Mouse (Mus musculus) embryonic facial prominence, embryonic 10.5 days (tissue): ENCODE measurements around the gene Il12rb2. TPM values are rescaled to one million over a fixed set of nuclear protein-coding genes. Genes with fewer than 3 reads are reported as not detected.

ENCODE experiments used
- DNase-seq: peaks from one replicate; pipeline ENCODE4 v3.0.0-alpha.2; 2017; ENCODE audit warnings: low spot score
- H3K27ac ChIP-seq: fragments of 300-500 bp; sonication (generic); replicated peaks from 2 replicates; pipeline ENCODE4 v1.5.1; 2016; ENCODE audit warnings: mild to moderate bottlenecking
- H3K27me3 ChIP-seq: fragments of 300-500 bp; sonication (generic); replicated peaks from 2 replicates; pipeline ENCODE4 v1.6.1; 2016; ENCODE audit warnings: low read depth, mild to moderate bottlenecking; ENCODE audit not compliant: poor library complexity, severe bottlenecking
- H3K36me3 ChIP-seq: fragments of 300-500 bp; sonication (generic); replicated peaks from 2 replicates; pipeline ENCODE4 v1.6.1; 2016; ENCODE audit warnings: mild to moderate bottlenecking, moderate library complexity
- H3K4me1 ChIP-seq: fragments of 300-500 bp; sonication (generic); 2 replicates; pipeline ENCODE4 v1.6.1; 2016
- H3K4me3 ChIP-seq: fragments of 300-500 bp; sonication (generic); 2 replicates; pipeline ENCODE4 v1.5.1; 2016; ENCODE audit warnings: mild to moderate bottlenecking, moderate library complexity
- H3K9me3 ChIP-seq: fragments of 300-500 bp; sonication (generic); 2 replicates; pipeline ENCODE4 v1.6.1; 2016; ENCODE audit warnings: mild to moderate bottlenecking
- WGBS: fragments of 180-500 bp; shearing (Covaris S2); methylation state at CpG from one replicate; pipeline ENCODE4 v1.1.7; 2016; 5-methylcytosine and 5-hydroxymethylcytosine counted together
- polyA plus RNA-seq: library from polyadenylated mRNA; unstranded; fragments of >200 nt; fragmentation: Nextera tagmentation; extraction: Ambion mirVana; gene quantifications from 2 replicates; pipeline ENCODE4 v1.2.1, GENCODE M21; 2016

Gene Il12rb2
- 0.08 and 0.12 TPM in 2 replicates for polyA plus RNA-seq

DNA sequence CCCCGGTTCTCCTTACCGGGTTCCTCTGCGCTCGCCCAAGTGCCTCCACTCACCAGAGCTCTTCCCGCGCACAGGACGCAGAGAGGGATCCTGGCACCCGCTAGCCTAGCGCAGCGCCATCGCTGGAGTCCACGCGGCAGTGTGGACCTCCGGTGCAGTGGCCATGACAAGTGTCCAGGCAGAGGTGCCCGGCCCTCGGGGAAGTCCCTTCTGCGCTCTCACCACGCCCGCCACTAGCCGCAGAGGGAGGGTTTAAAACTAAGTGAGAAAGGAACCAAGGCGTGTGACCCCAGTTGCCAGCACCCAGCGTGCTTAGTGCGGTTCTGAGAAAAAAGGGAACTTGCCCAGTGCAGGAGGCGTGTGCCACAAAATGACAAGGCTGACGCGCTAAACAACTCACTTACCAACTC, at the start of gene Il12rb2:
Il12rb2 (minus strand) TSS at position 207 of the 410 bp plus-strand sequence.
- peak; percentile 25 for DNase-seq
- no peak within 1 kb of the TSS for H3K27ac ChIP-seq
- H3K4me1 ChIP-seq, result peaks cover 5% of the 10 kb centered on the region
- no peaks in the 10 kb centered on the region for H3K9me3 ChIP-seq
- peaks cover 25% of the 10 kb centered on the region for H3K27me3 ChIP-seq
- WGBS, result 2% methylated on average over 26 of the region's 26 CpGs
- no peaks in the 10 kb centered on the region for H3K36me3 ChIP-seq
- H3K4me3 ChIP-seq, result peak within 1 kb of the TSS; percentile 50

DNA sequence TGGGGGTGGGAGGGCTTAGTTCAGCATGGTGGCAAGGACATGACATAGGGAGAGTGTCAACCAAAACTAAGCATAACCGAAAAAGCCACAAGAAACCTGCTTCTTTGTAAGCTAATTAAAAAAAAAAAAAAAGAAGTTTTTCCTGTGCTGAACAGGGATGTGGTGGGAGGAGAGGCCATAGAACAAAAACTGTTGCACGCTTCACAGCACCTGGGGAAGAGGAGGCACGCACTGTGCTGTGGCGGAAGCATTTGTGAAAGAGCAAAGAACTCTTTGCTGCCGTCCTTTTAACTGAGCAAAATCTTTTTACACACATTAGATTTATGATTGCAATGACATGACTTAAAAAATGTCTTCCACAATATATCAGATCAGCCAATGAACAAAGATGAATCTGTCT, 45.8 kb upstream of the Il12rb2 start:
- H3K36me3 ChIP-seq, result no peaks in the 10 kb centered on the region
- H3K9me3 ChIP-seq, result no peaks in the 10 kb centered on the region
- H3K4me1 ChIP-seq, result no peaks in the 10 kb centered on the region
- H3K27ac ChIP-seq, result no peak overlapping the region
- H3K27me3 ChIP-seq, result no peaks in the 10 kb centered on the region
- WGBS, result 82% methylated on average over 5 of the region's 5 CpGs
- no peak for DNase-seq
- no peak overlapping the region for H3K4me3 ChIP-seq

DNA sequence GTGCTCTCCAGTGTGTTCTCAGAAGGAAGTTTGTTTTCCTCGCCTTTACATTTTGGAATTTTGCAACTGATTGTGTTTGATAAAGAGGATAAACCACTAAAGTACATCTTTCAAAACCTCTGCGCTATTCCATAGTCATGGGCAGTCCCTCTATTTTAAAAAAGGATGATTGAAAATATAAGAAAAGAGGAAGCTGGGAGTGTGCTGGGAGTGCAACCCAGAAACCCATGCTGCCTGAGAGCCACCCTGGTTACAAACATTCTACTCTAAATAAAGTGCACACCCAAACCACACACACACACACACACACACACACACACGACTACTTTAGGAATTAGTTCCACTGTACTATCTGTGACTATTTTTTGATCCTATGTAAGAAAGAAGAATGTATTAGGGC, 40.6 kb upstream of the Il12rb2 start:
- 91% methylated on average over 3 of the region's 3 CpGs for WGBS
- DNase-seq, result no peak
- no peaks in the 10 kb centered on the region for H3K27me3 ChIP-seq
- H3K4me1 ChIP-seq, result no peaks in the 10 kb centered on the region
- no peaks in the 10 kb centered on the region for H3K36me3 ChIP-seq
- no peak overlapping the region for H3K27ac ChIP-seq
- no peak overlapping the region for H3K4me3 ChIP-seq
- no peaks in the 10 kb centered on the region for H3K9me3 ChIP-seq

DNA sequence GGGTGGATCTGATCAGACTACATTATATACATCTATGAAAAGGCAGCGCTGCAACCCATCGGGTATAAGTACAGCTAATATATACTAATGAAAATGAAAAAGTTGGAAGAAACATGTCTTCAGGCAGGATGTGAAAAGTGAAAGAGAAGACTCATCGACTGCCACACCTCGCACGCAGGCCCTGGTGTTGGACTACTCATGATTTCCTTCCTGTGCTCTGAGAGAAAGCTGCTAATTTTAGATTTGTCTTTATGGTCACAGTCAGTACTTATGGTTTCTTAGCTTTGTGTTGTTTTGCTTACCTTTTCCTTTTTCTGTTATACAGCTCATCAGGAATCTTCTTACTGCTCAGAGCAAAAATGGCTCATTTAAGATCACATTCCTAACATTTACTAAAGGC, 39.3 kb upstream of the Il12rb2 start:
- no peak overlapping the region for H3K4me3 ChIP-seq
- H3K36me3 ChIP-seq, result no peaks in the 10 kb centered on the region
- H3K9me3 ChIP-seq, result no peaks in the 10 kb centered on the region
- no peaks in the 10 kb centered on the region for H3K4me1 ChIP-seq
- H3K27ac ChIP-seq, result no peak overlapping the region
- DNase-seq, result no peak
- WGBS, result 93% methylated on average over 5 of the region's 5 CpGs
- no peaks in the 10 kb centered on the region for H3K27me3 ChIP-seq

DNA sequence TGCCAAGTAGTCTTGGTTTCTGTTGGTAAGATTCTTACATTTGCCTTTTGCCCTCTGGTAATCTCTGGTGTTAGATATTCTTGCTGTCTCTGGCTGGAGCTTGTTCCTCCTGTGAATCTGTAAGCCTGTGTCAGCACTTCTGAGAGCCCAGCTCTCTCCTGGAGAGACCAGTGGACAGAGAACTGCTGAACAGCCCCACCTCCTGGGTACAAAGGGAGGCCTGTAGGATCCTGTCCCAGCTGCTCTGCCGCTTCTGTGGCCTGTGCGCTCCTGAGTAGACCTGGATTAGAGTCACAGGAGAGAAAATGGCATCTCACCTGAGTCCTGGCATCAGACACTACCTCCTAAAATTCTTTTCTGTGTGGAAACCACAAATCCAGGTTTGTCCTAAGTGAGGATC, 37.4 kb upstream of the Il12rb2 start:
- WGBS, result 64% methylated on average over 2 of the region's 2 CpGs

DNA sequence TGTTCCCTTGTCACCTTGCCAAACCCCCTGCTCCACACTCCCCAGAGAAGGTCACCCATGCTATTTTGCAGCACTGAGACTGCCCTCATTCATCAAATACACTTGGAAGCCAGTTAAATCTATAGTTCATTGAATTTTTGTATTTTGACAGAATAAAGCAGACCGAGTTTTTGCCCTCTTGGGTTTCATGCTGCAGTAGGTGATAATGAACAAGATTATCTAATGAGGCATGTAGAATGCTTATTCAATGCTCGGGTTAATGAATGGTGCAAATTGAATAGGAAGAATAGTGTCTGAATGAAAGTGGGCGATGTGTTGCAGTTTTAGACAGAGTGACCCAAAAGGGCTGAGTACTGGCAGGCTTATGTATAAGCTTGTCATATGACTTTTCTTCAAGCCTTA, 29.3 kb upstream of the Il12rb2 start:
- no peak for DNase-seq
- no peaks in the 10 kb centered on the region for H3K27me3 ChIP-seq
- H3K4me1 ChIP-seq, result no peaks in the 10 kb centered on the region
- H3K9me3 ChIP-seq, result no peaks in the 10 kb centered on the region
- WGBS, result 73% methylated on average over 3 of the region's 3 CpGs
- no peaks in the 10 kb centered on the region for H3K36me3 ChIP-seq
- H3K27ac ChIP-seq, result no peak overlapping the region
- H3K4me3 ChIP-seq, result no peak overlapping the region

More for the DNA sequence above, 37.4 kb upstream of the Il12rb2 start:
- Histone ChIP-seq H3K36me3 (no peaks in the 10 kb centered on the region), H3K4me3 (no peak overlapping the region), H3K9me3 (no peaks in the 10 kb centered on the region), H3K4me1 (no peaks in the 10 kb centered on the region), H3K27ac (no peak overlapping the region), H3K27me3 (no peaks in the 10 kb centered on the region)
- no peak for DNase-seq

DNA sequence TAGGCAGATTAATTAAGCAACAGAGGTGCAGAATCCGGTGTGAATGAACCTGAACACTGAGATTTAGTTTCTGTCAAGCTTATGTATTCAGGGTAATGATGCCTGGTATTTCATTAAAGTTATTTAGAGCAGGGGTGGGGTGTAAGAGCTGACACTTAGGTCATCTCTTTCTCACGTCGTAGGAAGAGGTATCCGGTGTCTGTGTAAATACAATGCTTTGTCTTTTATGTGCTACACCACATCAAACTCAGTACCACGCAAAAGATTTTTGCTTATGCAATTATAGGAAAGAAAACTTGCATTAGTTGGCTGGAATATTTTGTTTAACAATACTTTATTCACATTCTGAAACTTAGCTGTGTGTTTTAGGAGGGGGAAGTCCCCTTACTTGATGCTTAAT, 23.6 kb upstream of the Il12rb2 start:
- 79% methylated on average over 5 of the region's 5 CpGs for WGBS
- no peak for DNase-seq
- no peak overlapping the region for H3K4me3 ChIP-seq
- H3K27ac ChIP-seq, result no peak overlapping the region
- H3K9me3 ChIP-seq, result no peaks in the 10 kb centered on the region
- H3K4me1 ChIP-seq, result no peaks in the 10 kb centered on the region
- no peaks in the 10 kb centered on the region for H3K36me3 ChIP-seq
- H3K27me3 ChIP-seq, result no peaks in the 10 kb centered on the region

DNA sequence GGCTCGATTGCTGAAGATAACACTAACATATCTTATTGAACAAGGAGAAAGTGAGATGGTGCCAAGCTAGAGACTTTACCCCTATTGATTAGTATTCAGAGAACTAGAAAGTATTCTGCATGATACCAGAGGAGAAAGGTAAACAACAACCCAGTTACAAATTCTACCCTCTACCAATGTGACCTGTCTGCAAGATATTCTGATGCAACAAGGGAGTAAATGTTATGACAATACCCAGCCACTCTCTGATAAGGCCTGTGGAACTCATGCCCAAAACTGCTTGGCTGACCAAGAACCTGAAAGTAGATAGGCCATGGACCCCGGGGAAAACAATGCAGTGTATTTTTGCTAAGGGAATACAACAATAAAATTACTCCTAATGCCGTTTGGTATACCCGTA, 10.2 kb downstream of the Il12rb2 start:
- 91% methylated on average over 4 of the region's 4 CpGs for WGBS
- H3K36me3 ChIP-seq, result no peaks in the 10 kb centered on the region
- H3K27me3 ChIP-seq, result no peaks in the 10 kb centered on the region
- H3K4me3 ChIP-seq, result no peak overlapping the region
- DNase-seq, result no peak
- H3K9me3 ChIP-seq, result no peaks in the 10 kb centered on the region
- H3K4me1 ChIP-seq, result no peaks in the 10 kb centered on the region
- no peak overlapping the region for H3K27ac ChIP-seq

DNA sequence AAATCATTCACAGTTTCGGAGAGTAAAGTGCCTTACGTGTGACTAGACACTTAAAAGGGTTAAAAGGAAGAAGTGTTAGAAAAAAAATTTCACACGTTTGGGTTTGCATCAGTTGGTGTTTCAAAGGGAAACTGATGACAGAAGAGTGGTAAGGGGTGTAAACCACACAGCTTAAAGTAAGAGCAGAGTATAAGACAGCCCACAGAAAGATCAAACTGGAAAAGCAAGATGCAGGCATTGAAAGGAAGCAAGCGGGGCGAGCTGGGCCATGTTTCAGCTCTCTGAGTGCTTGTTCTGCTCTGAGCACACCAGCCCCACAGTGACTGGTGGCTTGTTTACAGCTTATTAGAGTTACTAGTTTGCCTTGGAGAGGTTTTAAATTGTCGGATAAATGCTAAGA, 27.9 kb downstream of the Il12rb2 start:
- WGBS, result 80% methylated on average over 6 of the region's 6 CpGs
- Histone ChIP-seq H3K27me3 (no peaks in the 10 kb centered on the region), H3K4me1 (no peaks in the 10 kb centered on the region), H3K9me3 (no peaks in the 10 kb centered on the region), H3K36me3 (no peaks in the 10 kb centered on the region), H3K4me3 (no peak overlapping the region), H3K27ac (no peak overlapping the region)
- DNase-seq, result no peak

DNA sequence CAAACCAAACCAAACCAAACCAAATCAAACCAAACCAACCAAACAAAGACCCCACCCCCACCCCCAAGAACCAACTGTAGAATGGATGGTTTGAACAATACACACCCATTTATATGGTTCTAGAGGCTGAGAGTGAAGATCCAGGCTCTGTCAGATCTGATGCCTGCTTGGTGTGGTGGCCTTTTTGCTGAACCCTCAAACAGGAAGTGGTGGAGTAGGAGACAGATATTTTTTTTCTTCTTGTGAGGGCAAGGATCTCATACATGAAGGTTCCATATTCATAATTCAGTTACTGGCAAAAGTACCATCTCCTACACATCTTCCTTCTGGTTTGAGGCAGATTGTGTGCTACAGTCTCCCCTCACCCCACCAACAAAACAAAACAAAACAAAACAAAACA, 36.5 kb downstream of the Il12rb2 start:
- H3K27me3 ChIP-seq, result no peaks in the 10 kb centered on the region
- DNase-seq, result no peak
- H3K27ac ChIP-seq, result no peak overlapping the region
- no peak overlapping the region for H3K4me3 ChIP-seq
- H3K9me3 ChIP-seq, result no peaks in the 10 kb centered on the region
- H3K4me1 ChIP-seq, result no peaks in the 10 kb centered on the region
- no peaks in the 10 kb centered on the region for H3K36me3 ChIP-seq

DNA sequence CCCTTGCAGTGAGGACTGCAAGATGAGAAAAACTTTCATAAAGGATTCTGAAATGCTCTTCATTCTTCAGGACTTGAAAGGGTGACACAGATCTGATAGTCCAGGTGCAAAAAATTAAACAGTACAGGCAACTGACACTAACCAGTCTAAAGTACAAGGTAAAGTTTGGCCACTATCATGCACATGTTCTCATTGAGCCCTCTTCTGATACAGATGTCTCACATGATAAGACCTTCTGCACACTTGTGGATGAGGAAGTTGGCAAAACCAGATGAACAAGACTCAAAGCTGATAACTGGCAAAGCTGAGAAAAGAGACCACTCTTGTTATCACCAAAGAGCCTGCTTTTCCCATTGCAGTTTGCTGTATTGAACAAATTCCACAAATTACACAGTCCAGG, 38.0 kb downstream of the Il12rb2 start:
- Histone ChIP-seq H3K27me3 (no peaks in the 10 kb centered on the region), H3K36me3 (no peaks in the 10 kb centered on the region), H3K4me3 (no peak overlapping the region), H3K27ac (no peak overlapping the region), H3K4me1 (no peaks in the 10 kb centered on the region), H3K9me3 (no peaks in the 10 kb centered on the region)
- no peak for DNase-seq

DNA sequence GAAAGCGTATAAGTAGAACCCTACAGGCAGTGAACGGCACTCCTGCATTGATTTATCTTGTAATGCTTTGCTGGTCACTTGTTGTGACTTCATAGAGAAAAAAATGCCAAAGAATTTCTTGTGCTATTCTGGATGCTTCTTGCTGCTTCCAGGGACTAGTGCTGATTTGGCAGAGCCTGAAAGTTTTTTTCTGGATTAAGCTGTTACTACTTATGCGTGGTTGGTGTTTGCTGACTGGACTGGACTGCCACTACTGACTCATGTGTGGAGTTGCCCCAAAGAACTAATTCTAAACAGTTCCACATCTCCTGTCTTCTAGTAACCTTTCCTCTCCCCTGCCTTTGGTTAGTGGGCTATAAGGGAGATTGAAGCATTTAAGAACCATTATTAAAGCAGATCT, 52.2 kb downstream of the Il12rb2 start:
- Histone ChIP-seq H3K4me1 (no peaks in the 10 kb centered on the region), H3K36me3 (no peaks in the 10 kb centered on the region), H3K27me3 (no peaks in the 10 kb centered on the region), H3K4me3 (no peak overlapping the region), H3K27ac (no peak overlapping the region), H3K9me3 (no peaks in the 10 kb centered on the region)
- DNase-seq, result no peak
- 85% methylated on average over 3 of the region's 3 CpGs for WGBS

DNA sequence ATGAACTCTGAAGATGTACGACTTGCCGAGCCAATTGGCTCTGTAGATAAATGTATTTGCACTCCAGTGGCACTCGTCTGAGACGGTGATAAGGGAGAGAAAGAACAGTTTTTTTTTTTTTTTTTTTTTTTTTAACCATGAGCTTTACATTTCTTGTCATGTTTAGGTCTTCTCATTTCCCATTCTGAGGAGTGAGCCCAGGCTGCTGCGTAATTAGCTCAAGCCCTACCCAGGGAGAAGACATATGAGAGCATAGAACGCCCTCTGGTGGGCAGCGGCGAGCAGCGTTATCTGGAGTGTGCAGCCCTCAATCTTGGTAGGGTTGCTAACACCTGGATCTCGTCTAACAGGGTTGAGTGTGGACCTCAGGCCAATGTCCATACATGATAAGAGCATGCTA, 57.5 kb downstream of the Il12rb2 start:
- H3K27ac ChIP-seq, result no peak overlapping the region
- no peaks in the 10 kb centered on the region for H3K36me3 ChIP-seq
- no peaks in the 10 kb centered on the region for H3K9me3 ChIP-seq
- WGBS, result 32% methylated on average over 10 of the region's 10 CpGs
- peak; percentile 75 for DNase-seq
- H3K27me3 ChIP-seq, result no peaks in the 10 kb centered on the region
- no peak overlapping the region for H3K4me3 ChIP-seq
- no peaks in the 10 kb centered on the region for H3K4me1 ChIP-seq

DNA sequence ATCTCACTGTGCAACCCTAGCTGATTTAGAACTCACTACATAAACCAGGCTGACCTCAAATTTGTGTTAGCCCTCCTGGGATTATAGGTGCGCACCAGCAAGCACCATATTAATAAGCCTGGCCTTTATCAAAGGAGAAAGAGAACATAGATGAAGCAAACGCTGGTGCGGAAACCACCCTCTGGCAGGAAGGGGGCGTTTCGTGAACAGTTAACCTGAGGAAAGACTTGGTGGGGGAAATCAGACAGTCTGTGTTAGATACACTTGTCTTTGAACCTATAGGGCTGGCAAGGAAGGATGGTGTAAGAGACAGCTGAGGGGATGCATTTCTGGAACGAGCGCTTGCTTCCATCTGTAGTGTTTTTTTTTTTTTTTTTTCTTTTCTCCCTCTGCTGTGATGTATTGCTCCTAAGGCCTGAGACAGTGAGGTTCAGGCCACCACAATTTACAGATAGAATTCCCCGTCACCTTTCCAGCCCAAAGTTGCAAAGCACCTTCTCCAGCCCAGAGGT, 58.1 kb downstream of the Il12rb2 start:
- H3K36me3 ChIP-seq, result no peaks in the 10 kb centered on the region
- no peak overlapping the region for H3K4me3 ChIP-seq
- no peak overlapping the region for H3K27ac ChIP-seq
- no peak for DNase-seq
- WGBS, result 84% methylated on average over 8 of the region's 8 CpGs
- H3K4me1 ChIP-seq, result no peaks in the 10 kb centered on the region
- no peaks in the 10 kb centered on the region for H3K9me3 ChIP-seq
- H3K27me3 ChIP-seq, result no peaks in the 10 kb centered on the region
